Mouse (Mus musculus) left cerebral cortex, postnatal 10 days (tissue): ENCODE data around the gene Pakap. TPM values are rescaled to one million over a fixed set of nuclear protein-coding genes. Genes with fewer than 3 reads are reported as not detected.
A peak's percentile ranks its signal among the peaks of the same experiment; 100 is the strongest.

Experiments
- DNase-seq, 2 experiments: peaks; one replicate each; pipeline ENCODE4 v3.0.0; 2021 to 2022; ENCODE audit warnings: low spot score in 2 of 2, mixed read lengths in 1 of 2; ENCODE audit errors: extremely low spot score in 1 of 2
- intact Hi-C: fragments of 180-260 bp; cut with DNase I; formaldehyde crosslinking; loops from one replicate; pipeline ENCODE4 v1.15.1; 2025
- total RNA-seq, 2 experiments: library from RNA; stranded (reverse); gene quantifications; 2 replicates each; pipeline ENCODE4 v1.2.3; 2021

Pakap gene
- total RNA-seq, 2 experiments from 2014 or later = 19.1 to 20.7 TPM

DNA sequence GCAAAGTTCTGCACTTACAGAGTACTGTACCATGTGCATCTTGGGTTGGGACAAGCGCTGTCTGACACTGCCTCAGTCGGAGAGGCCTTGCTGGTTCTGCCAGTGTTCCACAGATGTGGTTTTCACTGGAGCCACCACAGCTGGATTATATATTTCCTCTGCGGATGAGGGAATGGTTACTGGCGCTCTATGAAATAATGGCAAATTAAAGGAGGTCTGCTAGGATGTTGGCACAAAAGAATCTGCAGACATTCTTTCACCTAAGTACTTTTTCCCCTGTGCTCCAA lies 1.0 kb downstream of the Pakap start:
- intact Hi-C loops = no loop called here
- DNase-seq = no peak

DNA sequence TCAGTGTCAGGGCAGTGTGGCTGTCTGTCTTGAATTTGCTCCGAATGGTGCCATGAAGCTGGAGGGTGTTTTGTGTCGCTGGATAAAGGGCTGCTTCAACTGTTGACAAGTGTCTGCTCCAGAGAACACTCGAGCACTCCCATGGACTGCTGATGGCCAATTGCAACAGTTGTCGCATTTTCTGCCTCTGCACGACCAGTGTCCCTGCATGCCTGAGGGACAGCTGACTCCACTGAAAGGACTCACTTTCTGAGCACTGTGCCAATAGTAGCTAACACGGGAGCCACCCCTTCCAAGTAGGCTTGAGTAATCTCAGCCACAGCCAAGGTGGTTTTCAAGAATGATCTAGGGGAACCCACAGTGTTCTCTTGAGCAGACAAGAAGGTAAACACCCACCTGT lies 1.7 kb downstream of the Pakap start:
- no peak for DNase-seq
- intact Hi-C loops = no loop called here

DNA sequence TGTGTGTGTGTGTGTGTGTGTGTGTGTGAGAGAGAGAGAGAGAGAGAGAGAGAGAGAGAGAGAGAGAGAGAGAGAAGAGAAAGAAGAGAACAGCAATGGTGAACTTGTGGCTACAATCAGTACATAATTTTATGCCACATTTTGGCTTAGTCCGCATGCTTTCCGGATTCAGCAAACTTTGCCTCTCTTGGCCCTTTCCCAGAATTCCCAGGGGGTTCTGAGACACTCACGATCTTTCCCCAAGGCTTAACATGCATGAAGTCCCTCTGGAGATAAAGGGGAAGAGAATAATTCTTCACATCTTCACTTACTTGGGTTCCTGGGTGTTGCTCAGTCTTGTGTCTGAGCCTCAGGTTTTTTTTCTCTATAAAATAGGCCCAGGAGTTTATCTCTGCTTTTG lies 2.2 kb downstream of the Pakap start:
- intact Hi-C loops = no loop called here

DNA sequence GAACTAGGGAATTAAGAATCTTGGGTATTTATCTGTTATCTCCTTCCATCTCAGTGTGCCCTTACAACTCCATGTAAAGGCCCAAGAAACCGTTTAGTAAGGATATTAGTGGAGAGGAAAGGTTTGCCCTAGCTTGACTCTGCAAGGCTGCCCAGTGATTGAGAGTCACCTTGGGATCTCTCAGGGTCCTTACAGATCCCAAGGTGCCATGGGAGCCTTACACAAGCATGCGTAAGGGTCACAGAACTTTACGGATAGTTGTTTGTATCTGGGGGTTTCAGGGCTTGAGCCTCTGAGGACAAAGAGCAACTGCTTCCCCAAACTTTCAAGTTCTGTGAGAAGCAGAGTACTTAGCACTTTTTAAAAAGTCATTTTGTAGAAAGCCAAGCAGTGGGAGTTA lies 6.2 kb downstream of the Pakap start:
- intact Hi-C loops = no loop called here

More for the DNA sequence above, 2.2 kb downstream of the Pakap start:
- DNase-seq = no peak

DNA sequence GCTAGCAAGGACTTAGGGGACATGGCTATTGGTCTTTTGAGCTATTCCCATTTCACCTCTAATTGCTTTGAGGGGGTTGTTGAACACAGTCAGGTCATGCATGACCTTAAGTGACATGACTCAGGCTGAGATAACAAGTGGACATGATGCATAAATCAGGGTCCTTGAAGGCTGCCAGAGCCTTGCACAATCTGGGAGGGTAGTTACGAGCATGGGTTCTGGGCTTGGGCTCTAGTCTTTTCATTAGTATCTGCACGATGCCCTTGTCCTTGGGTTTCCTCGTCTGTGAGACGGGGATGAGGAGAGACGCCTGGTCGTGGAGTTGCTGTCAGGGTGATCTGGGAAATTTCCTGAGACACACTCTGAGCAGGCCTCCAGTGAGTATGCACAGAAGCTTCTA lies 6.7 kb downstream of the Pakap start:
- DNase-seq = no peak
- intact Hi-C loops = no loop called here

More for the DNA sequence above, 6.2 kb downstream of the Pakap start:
- no peak for DNase-seq

DNA sequence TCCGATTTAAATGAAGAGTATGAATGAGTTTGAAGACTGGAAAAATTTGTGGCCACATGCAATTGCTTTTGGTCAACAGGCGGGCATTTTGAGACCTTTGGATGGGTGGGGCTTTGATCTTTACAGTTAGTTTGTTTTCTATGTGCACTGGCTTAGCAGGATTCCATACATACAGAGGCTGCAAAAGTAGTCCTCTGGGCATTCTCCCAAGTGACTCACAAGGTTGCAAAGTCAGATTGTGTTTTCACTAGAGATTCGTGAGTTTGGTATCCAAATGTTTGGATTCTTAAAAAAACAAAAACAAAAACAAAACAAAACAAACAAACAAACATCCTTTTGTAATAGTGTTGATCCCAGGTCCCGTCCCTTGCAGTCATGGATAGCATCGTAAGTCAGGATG lies 7.7 kb downstream of the Pakap start:
- no peak for DNase-seq
- intact Hi-C loops = no loop called here

DNA sequence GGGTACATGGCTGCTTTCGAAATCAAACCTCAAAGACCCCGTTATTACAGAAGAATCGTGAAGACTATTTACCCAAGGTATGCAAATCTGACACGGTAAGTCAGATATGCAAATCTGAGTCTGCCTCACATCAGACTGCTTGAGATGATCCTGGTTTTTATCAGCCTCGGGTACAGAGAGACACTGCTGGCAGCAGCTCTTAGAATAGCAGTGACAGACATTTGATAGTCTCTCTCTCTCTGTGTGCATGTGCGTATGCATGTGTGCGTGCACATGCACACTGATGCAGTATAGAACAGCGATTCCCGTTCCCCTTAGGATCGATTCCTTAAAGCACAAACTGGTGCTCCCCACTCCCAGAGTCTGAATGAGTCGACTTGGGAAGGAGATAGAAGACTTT lies 8.1 kb downstream of the Pakap start:
- intact Hi-C loops = no loop called here

DNA sequence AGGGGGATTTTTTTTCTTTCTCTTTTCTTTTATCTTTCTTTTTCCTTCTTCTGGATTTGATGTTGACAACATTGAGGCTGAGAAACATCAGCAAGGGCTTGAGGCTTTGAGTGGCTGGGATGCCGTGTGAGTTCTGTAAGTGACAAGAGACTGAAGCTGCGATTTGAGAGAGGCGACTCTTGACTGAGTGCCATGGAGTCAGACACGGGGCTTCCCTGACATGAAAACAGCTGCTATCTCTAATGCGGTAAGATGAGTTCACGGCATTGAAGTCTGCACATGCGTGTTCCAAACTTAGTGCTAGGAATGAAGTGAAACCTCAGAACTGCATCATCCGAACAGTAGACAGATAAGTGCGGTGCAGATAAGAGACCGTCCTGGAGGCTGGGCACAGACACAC lies 11.7 kb downstream of the Pakap start:
- intact Hi-C loops = no loop called here
- DNase-seq = no peak

More for the DNA sequence above, 8.1 kb downstream of the Pakap start:
- no peak for DNase-seq

DNA sequence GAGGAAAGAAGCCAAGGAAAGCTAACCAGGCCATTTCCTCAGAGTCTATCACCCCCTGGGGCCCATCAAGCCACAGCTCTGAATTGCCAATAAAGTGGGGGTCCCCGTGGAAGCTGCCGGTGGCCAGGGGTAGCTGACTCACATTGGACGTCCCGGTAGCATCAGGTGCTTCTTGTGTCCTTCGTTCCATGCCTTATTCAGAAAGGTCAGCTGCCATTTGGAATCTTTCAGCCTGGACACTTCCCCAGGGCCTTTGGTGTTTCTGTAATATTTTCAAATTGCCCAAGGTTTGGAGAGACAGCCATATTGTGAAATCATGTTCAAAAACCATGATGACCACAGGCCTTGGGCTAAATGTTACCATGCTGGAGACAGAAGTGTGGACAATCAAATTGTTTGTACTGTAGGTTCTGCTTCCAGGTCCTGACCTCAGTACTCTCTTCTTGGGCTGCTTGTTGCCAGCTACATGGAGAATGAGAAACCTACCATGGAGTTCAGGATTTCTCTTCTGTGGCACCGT lies 17.4 kb downstream of the Pakap start:
- DNase-seq = no peak
- intact Hi-C loops = no loop called here

DNA sequence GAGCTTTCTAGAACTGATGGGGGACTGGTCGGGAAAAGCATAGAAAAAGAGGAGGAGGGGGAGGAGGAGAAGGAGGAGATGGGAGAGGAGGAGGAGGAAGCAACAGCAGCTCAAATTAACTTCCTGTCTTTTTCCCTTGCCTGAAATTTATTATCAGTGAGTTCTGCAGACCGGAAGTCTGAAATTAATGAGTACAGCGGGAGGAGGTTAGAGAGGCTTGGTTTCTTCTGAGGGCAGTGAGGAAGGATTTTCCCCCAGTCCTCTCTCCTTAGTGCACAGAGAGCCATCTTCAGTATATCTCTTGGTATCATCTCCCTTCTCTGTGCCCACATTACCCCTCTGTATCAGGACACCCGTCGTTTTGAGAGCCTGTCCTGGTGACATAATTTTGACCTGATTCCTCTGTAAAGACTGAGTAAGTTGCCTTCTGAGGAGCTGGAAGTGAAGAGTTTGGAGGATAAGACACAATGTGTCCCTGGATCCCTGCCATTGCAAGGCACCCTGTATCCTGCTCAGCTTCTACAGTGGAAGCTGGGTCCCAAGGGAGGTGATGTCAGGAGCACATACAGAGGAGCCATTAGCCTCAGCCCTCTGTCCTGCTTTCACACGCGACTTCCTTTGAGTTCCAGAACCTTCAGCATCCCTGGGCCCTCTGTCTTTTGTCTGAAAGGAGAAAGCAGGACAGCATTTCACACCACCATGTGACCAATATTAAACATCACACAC lies 19.1 kb downstream of the Pakap start:
- no peak for DNase-seq
- intact Hi-C loops = no loop called here

DNA sequence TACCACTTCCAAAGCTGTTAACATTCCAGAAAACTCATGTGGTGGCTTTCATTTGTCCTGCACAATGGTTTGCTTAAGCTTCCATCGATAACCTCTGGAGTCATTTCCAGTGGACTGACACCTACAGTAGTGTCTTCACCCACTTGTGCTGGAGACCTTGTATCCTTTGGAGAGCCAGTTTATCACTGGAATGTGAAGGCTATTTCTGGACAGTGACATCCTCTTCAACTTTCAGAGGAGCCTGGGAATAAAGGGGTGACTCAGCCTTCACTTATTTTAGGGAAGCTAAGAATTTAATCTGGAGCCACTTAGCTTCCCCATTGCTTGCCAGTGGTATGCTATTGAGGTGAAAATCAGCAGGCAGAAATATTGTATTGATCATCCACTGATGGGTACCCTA lies 20.4 kb downstream of the Pakap start:
- DNase-seq = no peak
- intact Hi-C loops = no loop called here

DNA sequence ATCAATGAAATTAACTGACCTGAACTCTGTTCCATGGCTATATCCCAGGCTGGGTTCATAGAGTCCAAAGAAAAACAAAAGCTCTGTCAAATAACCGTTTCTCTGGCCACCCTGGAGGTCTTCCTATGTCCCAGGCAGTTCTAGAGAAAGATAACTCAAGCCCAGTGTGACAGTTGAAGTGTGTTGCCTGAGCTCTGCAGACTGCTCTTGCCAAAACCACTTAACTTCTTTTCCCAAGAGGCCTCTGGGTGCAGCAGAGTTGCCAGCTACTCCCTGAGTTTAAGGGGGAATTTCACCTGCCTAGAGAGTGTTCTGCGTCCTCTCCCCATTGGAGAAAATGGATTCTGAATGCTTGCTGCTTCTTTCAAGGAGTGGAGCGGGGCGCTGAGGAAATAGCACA lies 24.8 kb downstream of the Pakap start:
- intact Hi-C loops = no loop called here
- DNase-seq = no peak

DNA sequence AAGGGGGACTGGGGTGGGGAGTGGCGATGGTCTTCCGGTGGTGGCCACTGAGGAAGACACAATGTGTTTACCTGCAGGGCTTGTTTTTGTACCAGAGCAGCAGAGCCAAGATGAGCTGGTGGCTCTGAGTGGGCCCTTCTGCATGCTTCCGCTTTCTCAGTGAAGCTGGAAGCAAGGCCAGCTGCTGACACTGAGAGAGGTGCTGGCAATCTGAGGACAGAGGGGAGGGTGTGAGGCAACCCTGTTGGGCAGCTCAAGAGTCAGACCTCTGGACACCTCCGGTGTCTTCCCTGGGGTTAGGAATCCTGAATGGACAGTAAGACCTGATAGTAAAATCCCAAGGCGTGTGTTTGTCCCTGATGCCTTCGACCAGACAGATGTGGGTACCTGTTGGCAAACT lies 32.0 kb downstream of the Pakap start:
- intact Hi-C loops = no loop called here
- DNase-seq = no peak

DNA sequence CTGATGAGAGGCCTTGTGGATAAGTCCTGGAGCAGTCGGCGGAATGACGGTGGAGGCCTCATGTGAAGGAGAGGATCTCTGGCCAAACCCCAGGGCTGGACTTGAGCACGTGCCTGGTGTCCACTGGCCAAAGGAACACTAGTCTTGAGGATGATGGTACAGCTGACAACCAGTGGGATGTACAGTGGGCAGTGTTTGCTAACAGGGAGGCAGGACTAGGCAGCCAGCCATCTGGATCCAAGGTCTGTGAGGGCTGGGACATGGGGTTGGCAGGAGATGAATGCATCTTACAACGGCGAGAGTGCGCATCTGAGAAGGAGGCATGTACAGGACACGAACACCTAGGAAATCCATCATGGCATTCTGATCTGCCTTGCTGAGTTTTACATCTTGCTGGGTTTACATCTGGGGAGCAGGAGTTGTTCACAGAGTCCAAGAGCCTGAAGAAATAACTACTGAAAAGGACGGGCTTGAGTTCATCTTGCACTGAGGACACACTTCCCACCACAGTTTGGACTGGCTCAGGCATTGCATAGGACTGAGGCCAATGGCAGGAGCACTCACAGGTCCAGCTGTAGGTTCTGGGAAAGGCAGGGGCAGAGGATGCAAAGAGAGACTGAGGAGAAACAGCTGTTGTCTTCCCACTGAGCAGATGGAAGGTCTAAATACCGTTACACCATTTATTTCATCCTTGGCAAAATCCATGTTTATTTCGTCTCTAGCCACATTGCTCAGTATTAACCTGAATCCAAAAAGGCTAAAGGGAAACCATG lies 32.9 kb downstream of the Pakap start:
- DNase-seq = no peak
- intact Hi-C loops = no loop called here

DNA sequence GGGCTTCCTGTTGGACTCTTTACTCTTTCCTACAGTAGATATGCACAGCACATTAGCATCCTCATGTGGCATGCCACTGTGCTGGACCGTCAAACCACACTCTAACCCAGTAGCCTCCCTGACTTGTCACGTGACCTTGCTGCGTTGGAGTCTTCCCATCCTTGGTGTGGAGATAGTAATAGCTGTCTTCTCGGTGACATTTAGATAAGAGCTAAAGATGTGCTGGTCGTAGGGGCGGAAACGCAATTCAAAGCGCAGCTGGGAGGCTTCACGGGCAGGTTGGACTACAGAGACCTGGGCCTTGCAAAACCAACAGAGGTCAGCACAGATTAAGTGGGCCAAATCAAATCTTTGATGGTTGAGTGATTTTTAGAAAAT lies 33.5 kb downstream of the Pakap start:
- DNase-seq = no peak
- intact Hi-C loops = no loop called here

DNA sequence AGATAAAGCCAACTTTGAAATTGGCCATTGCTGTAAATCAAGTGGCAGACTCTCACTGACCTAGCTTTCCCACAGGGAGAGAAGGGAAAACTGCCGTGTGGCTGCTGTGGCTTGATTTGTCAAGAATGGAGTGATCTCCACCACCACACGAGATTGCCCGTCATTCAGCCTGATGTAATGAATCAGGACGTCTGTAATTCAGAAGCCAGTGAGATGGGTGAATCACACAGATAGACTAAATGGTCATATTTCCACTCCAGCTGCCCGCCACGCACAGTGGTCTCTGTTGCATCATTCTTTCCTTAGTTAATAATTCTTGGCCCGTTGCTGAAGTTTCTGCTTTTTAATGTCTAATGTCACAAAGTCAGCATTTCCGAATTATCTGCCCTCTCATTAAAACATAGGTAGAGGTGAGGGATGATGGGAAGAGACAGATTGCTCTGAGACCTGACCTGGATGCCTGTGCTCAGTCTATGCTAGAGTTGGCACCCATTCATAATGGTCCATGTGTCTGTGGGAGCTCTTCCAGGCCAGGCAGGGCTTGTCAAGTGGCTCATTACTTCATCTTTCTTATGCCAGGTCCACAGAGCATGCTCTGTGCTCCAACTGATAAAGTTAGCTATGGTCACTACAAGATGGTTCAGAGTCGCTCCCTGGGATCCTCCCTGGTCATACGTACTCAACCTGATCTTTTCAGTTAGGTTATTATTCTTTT lies 34.1 kb downstream of the Pakap start:
- intact Hi-C loops = no loop called here
- DNase-seq = no peak

DNA sequence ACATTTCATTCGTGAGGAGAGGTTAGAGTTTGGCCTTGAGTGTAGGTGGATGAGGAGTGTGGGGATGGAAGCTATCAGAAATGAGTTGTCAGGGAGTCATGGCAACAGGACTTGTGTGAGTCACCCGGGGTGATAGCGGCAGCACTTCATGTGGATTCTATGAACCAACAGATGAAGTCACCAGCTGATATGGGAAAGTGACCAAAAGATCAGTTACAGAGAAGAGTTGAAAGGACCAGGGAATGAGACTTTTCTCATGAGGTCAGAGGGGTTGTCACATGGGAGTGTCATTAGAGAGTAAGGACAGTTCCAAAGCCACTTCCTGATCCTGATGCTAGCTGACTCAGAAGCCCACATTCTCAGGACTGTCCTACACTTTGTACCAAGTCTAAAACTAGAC lies 38.3 kb downstream of the Pakap start:
- no peak for DNase-seq
- intact Hi-C loops = loop anchor here (5.0 kb wide), 2 partner anchors 144 to 234 kb away; no protein-coding TSS in a partner anchor

DNA sequence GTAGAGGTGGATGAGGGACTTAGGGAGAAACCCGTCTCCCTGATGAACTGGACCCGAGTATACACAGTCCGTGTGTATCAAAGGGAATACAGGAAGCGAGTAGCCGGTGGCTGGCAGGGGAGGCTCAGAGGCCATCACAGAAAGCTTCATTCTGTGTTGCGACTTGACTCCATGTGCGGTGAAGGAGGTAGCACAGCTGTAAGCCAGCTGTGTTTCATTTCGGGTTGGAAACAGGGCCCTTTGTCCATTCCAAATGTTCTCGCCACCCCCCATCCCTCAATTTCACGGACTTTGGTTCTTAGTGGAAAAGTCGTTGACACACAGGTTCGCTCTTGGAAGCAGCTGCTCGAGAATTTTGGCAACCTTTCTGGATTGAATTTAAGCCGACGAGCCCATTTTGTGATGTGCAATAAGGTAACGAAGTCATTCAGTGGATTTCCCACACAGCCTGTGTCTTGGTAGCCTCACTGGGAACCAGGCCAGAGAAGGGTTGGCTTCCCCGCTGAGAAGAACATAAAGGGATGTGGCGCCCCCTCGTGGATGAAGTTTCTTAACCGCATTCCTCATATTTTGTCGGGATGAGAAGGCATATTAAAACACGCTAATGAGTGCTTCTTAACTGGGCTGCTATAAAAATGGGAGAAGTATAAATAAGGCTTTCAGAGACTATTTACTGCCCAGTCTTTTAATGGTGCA lies 39.4 kb downstream of the Pakap start:
- DNase-seq = peak; percentile 87 to 92
- intact Hi-C loops = loop anchor here (5.0 kb wide), 2 partner anchors 145 to 235 kb away; no protein-coding TSS in a partner anchor
